Mouse (Mus musculus) embryonic fibroblast, embryonic 13.5 days (primary cell): ENCODE measurements at regions not wholly inside any gene's neighbourhood (a gene's known extent, or its start where the extent isn't known, plus 50 kb on each side); places are given as distances from the start of the nearest gene placed in this dataset.
A peak's percentile ranks its signal among the peaks of the same experiment; 100 is the strongest.

Source experiments
- H3K27ac ChIP-seq: 2 replicates; pipeline ENCODE4 v1.5.1; 2012; ENCODE audit warnings: low read length, control low read depth, inconsistent platforms; ENCODE audit not compliant: insufficient read depth
- H3K4me1 ChIP-seq: 2 replicates; pipeline ENCODE4 v1.6.1; 2011; ENCODE audit warnings: low read length; ENCODE audit not compliant: control insufficient read depth, insufficient read depth
- H3K4me3 ChIP-seq: 2 replicates; pipeline ENCODE4 v1.5.1; 2011; ENCODE audit warnings: mild to moderate bottlenecking, control low read depth, low read length; ENCODE audit not compliant: insufficient read depth
- CTCF ChIP-seq: IDR thresholded peaks from 2 replicates; pipeline ENCODE4 v1.5.1; 2011; ENCODE audit warnings: mild to moderate bottlenecking, control low read depth, low read length, moderate library complexity, borderline replicate concordance; ENCODE audit not compliant: insufficient read depth
- POLR2A ChIP-seq: IDR thresholded peaks from 2 replicates; pipeline ENCODE4 v1.6.1; 2011; ENCODE audit warnings: low read depth, mild to moderate bottlenecking, control low read depth, low read length, moderate library complexity

GRCm38 (mm10) chr12:45670874-45671553 is 596.5 kb upstream of the Stxbp6 start:
- H3K27ac ChIP-seq: no peak overlapping the region
- TF ChIP-seq POLR2A (no peak), CTCF (no peak)

GRCm38 (mm10) chr12:45670246-45670873 is 595.9 kb upstream of the Stxbp6 start:
- H3K4me3 ChIP-seq: no peak overlapping the region
- TF ChIP-seq POLR2A: no peak
- no peak for TF ChIP-seq CTCF
- no peaks in the 10 kb centered on the region for H3K4me1 ChIP-seq
- H3K27ac ChIP-seq: no peak overlapping the region

More at GRCm38 (mm10) chr12:45670874-45671553, 596.5 kb upstream of the Stxbp6 start:
- no peaks in the 10 kb centered on the region for H3K4me1 ChIP-seq
- H3K4me3 ChIP-seq: no peak overlapping the region

GRCm38 (mm10) chr12:45659612-45660011 is 585.1 kb upstream of the Stxbp6 start:
- TF ChIP-seq POLR2A (no peak), CTCF (no peak)
- Histone ChIP-seq H3K4me1 (peaks cover 4% of the 10 kb centered on the region), H3K4me3 (no peak overlapping the region), H3K27ac (no peak overlapping the region)

GRCm38 (mm10) chr12:45656574-45656973 is 582.1 kb upstream of the Stxbp6 start:
- H3K27ac ChIP-seq: no peak overlapping the region
- no peak for TF ChIP-seq POLR2A
- no peak for TF ChIP-seq CTCF
- H3K4me3 ChIP-seq: no peak overlapping the region
- peaks cover 4% of the 10 kb centered on the region for H3K4me1 ChIP-seq

GRCm38 (mm10) chr12:45648654-45649053 is 574.1 kb upstream of the Stxbp6 start:
- TF ChIP-seq CTCF (no peak), POLR2A (no peak)
- H3K4me1 ChIP-seq: no peaks in the 10 kb centered on the region; the same call in 1 of the 2 replicates
- H3K27ac ChIP-seq: no peak overlapping the region
- H3K4me3 ChIP-seq: no peak overlapping the region

- Histone ChIP-seq H3K27ac (peak overlapping the region; percentile 52; the same call in 1 of the 2 replicates), H3K4me1 (no peaks in the 10 kb centered on the region; the same call in 1 of the 2 replicates), H3K4me3 (no peak overlapping the region)
- no peak for TF ChIP-seq POLR2A
- no peak for TF ChIP-seq CTCF
Observed at GRCm38 (mm10) chr12:45644180-45644579, 569.7 kb upstream of the Stxbp6 start.

GRCm38 (mm10) chr12:45622830-45623229 is 548.3 kb upstream of the Stxbp6 start:
- Histone ChIP-seq H3K4me3 (no peak overlapping the region), H3K27ac (no peak overlapping the region), H3K4me1 (no peaks in the 10 kb centered on the region)
- TF ChIP-seq CTCF (no peak), POLR2A (no peak)

GRCm38 (mm10) chr12:45620056-45620455 is 545.5 kb upstream of the Stxbp6 start:
- H3K27ac ChIP-seq: no peak overlapping the region
- H3K4me1 ChIP-seq: no peaks in the 10 kb centered on the region
- no peak for TF ChIP-seq CTCF
- TF ChIP-seq POLR2A: no peak
- no peak overlapping the region for H3K4me3 ChIP-seq

GRCm38 (mm10) chr12:45614509-45615150 is 540.1 kb upstream of the Stxbp6 start:
- no peaks in the 10 kb centered on the region for H3K4me1 ChIP-seq
- H3K27ac ChIP-seq: no peak overlapping the region
- TF ChIP-seq POLR2A (no peak), CTCF (no peak)
- H3K4me3 ChIP-seq: no peak overlapping the region

- no peak overlapping the region for H3K4me3 ChIP-seq
- no peaks in the 10 kb centered on the region for H3K4me1 ChIP-seq
- no peak overlapping the region for H3K27ac ChIP-seq
- no peak for TF ChIP-seq CTCF
- TF ChIP-seq POLR2A: no peak
Observed at GRCm38 (mm10) chr12:45614074-45614473, 539.6 kb upstream of the Stxbp6 start.
